Mouse (Mus musculus) left cerebral cortex, adult 18-20 months (tissue): ENCODE measurements around the gene S100a8. TPM values are rescaled to one million over a fixed set of nuclear protein-coding genes. Genes with fewer than 3 reads are reported as not detected.

ENCODE experiments used
- DNase-seq, 2 experiments: peaks; one replicate each; pipeline ENCODE4 v3.0.0; 2021 to 2022; ENCODE audit warnings: low spot score in 2 of 2, mixed read lengths in 1 of 2
- long read RNA-seq, 2 experiments: library from polyadenylated mRNA; stranded (forward); transcript quantifications; one replicate each; pipeline ENCODE4 v2.0.0; 2021
- total RNA-seq, 2 experiments: library from RNA; stranded (reverse); gene quantifications; 2 replicates each; pipeline ENCODE4 v1.2.3; 2021

The S100a8 gene
- total RNA-seq: 1 to 10 TPM in 1 of 2 experiments, not detected in 1; 2.6 TPM
- long read RNA-seq, experiment 1: 0 reads
- long read RNA-seq, experiment 2: 0 reads

DNA sequence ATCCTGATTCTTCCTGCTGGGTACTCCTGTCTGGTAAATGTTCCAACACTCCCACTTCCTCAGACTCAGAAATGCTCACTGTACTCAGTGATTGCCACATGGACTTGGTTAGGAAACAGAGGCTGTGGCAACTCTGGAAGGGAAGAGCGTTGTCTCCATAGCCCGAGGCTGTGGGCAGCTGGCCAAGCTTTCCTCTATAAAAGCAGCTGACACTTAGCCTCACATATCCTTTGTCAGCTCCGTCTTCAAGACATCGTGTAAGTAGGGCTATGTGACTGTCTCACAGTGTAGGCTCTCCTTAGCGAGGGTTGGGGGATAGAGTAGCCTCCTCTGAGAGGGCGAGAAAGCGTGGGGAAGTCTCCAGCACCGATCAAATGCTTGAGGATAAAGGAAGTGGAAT lies at the start of gene S100a8:
S100a8 (plus strand) TSS at position 133 of the 400 bp plus-strand sequence.
- no peak for DNase-seq

DNA sequence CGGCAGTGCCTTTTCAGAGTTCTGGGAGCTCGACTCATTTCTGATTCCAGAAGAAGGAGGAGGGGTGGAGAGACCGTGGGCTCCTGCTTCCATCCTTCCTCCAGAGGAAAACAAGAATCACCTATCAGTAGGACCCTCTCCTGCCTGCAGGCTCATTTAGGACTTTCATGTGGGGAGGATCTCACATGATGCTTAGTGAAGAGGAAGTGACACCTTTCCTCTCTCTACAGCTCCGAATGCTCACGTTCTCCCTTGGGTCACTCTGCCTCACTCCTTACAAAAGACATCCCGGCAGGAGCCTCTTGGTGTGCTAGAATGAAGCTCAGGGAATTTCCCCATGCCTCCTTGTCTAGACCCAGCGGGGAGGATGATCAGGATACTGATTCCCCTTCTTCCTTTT lies 47.2 kb upstream of the S100a8 start:
- no peak for DNase-seq

DNA sequence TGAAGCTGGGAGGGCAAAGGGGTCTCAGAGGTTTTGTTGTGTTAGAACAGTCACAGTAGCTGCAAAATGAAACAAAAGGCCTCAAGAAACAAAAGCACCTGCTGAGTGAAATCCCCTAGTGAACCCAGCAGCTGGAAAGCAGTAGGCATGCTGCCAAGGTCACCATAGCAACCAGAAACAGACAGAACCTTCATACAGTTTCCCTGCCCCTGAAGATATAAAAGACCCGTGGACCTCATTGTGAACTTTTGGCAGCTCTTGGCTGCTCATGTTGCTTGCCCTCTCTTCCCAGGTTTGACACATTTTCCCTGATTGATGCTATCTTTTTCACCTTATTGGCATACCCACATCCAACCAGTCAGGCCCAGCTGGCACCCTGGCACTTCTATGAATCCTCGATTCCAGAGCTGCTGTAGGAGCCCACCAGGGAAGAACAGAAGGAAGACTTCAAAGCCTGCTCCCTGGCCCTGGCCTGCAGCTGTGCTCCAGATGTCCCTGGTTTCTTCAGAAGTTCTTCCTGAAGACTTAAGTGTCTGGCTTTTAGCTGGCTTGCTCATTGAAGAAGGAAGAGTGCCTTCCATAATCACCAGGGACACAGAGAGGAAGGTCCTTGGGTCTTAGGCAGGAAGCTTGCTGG lies 45.2 kb upstream of the S100a8 start:
- DNase-seq: no peak

DNA sequence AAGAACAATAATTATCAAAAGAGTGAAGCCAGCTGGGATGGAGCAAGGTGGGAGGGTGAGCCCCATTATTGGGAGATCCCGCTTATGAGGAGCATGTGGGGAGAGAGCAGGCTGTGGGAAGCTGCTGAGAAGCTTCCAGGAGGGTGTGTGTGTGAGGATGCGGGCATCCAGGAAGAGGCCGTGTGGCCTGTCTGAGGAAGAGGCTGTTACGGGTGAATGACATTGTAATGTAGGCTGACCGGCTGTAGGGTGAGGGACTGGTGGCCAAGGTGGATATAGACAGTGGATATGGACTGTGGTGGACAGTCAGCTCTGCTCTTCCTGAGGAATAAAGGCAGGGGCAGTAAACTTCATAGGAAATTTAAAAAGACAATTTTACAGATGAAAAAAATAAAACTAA lies 43.3 kb upstream of the S100a8 start:
- no peak for DNase-seq

DNA sequence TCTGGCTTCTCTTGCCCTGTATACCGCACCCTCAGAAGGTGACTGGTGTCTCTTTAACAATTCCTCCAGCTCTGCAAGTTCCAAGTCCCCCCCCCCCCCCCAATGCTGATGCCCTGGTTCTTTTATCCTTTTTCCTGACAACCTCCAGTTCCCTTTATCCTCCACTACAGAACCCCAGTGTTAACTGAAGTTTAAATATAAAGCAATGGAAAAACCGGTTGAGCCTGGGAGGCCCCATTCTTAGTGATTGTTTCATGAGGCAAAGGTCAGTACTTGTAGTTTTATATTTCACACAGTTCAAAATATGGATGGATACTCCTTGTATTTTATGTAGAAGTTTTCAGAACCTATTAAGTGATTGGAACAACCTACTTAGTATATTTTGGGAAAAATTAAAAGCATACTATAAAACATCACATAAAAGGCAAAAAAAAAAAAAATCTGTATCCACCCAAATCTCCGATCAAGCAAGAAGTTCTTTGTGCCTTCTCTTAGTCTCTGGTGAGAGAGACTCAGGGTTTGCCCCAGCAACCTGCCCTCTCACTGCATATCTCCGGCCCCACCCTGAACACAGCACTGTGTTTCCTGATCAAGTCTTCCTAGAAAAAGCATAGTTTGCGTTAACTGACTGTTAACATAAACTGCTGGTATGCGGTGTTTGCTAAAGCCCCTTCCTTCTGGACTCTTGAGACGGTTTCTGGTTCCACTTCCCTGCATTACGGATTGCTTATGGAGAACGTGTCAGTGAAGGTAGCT lies 42.3 kb upstream of the S100a8 start:
- DNase-seq: no peak

DNA sequence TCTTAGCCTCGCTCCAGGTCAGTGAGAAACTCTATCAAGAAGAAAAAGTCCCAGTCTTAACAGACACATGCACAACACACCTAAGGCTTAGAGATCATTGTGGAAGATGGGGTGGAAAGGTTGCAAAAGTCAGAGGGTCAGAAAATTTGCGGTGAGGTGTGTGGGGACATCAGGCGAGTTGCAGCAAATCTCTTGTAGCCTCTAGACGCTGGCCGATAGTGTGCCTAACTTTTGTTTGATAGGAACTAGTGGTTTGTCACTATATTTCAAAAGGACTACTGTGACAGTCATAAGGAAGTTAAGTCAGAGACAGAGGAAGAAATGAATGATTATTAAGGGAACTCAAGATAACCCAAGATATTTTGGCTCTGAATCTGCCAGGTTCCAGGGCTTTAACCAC lies 41.4 kb upstream of the S100a8 start:
- no peak for DNase-seq

DNA sequence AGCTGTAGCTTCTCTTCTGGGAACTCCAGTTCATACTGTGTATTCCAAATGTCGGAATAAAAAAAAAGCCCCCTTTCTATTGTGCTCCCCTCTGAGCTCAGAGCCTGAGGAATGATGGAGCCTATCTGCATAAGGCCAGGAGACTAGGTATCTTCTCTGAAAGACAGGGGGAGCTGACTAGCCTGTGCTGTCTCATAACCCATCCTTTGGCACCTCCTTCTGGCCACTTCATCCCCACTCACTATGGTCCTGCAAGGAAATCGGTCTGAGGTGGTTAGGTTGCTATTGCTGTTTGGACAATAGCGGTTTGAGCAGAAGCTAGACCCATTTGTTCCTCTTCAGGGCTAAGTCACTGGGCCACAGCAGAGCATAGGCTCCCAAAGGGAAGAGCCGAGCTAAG lies 41.0 kb upstream of the S100a8 start:
- DNase-seq: no peak

DNA sequence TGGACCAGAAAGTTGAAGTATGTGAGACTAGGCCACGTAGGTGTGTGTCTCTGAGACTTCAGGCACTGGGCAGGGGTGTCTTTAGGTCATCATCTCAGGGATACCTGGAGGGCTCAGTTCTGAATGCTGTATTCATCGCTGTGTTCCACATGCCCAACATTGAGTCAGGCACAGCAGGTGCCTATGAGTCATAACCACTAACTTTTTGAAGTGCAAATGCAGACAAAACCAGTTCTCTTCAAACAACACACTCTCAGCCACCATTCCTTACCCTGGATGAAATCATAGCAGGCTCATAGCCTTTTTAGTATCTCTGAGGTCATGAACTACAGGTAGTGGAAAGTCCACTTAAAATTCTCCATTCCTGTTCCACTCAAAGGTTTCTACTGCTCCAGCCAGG lies 39.5 kb upstream of the S100a8 start:
- no peak for DNase-seq

DNA sequence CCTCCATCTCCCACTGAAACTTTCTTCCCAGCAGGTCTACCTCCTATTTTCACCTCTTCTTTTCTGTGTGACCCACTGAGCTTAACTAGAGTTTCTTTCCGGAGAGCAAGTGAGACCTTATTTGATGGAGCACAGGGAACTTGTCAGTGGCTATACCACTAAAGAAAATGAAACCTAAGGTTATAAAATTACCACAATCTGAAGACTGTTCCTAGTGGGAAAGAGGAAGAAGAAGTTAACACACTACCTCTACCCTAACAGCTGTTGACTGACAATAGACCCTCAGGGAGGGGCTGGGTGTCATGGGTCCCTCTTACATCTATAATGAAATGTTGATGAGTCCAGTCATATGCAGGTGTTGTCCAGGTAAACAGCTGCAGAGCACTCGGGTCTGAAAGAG lies 36.8 kb upstream of the S100a8 start:
- no peak for DNase-seq

DNA sequence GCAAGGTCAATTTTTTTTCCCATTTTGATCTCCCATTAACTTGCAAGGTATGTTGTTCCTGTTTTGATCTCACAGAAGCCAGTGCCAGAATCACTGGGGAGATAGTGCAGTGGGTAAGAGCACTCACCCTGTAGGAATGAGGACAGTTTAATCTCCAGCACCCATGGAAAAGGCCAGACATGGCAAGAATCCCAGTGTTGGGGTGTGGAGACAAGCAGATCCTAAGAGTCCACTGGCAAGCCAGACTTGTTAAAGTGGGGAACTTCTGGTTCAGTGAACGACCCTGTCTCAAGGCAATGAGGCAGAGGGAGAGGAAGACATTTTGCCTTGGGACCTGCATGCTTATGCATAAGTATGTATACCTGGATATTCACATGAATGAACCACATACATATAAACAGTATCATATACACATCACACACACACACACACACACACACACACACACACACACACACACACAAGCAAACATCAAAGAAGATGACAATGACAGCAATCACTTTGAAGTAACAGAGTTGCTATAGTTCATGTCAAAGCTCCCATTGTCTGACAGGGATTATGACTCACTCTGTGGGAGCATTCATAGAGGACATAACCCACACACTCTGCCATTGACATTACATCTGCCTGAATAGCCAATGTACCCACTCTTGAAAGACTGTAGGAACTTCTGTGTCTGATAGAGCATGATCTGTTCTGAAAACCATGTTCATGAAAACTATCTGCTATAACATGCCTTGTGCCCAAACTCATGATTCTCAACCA lies 30.1 kb upstream of the S100a8 start:
- no peak for DNase-seq

DNA sequence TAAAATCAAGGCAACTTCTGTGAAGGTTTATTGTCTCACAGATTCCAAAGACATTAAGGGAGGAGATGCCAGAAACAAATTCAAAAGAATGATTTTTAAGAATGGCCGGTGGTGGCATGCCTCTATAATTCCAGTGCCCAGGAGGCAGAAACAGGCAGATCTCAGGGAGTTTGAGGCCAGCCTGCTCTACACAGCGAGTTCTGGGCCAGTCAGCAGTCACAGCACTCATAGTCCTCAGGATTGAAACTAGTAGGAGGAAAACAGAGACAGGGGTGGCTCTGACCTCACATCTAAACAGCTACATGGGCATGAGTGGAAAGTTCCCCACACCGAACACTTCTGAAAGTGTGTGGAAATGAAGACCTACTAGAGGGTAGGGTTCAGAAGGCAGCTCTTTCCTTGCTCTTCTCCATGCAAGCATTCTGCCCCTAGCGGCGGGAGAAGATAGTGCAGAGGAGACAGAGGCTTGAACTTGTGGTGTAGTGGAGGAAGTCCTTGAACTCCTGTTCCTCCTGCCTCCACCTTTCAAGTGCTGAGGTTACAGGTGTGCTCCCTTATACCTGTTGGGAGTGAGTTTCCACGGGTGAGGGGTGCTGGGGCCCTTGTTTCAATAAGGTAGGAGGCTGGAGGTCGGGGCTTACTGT lies 29.1 kb upstream of the S100a8 start:
- DNase-seq: no peak

DNA sequence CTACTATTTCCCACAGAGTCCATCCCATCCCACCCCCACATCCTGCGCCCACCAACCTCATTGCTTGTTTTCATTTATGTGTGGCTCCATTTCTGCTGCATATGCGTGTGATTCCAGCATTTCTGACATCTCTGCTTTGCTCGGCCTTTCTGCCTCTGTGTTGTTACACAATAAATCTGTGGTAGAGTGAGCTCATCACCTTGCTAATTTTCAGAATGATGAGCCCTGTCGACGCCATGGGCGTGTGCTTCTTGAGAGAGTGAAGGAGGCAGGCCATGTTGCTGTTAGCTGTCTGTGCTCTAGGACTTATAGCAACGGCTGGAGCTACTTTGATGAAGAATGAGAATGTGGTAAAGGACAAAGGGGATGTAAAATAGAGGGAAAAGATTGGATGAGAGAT lies 27.8 kb upstream of the S100a8 start:
- DNase-seq: no peak

DNA sequence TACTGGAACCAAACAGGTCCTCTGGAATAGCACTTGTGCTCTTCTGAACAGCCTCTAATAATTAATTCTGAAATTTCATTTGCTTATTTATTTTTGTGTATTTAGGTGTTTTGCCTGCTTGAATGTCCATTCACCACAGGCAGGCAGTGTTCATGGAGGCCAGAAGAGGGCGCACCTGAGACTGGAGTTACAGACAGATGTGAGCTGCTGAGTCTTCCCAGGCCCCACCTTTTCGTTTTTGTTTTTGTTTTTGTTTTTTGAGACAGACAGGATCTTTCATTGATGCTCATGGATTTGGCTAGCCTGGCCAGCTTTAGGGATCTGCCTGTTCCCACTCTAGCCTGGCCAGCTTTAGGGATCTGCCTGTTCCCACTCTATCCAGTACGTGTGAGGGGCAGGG lies 24.6 kb upstream of the S100a8 start:
- DNase-seq: peak; percentile 40 to 59

DNA sequence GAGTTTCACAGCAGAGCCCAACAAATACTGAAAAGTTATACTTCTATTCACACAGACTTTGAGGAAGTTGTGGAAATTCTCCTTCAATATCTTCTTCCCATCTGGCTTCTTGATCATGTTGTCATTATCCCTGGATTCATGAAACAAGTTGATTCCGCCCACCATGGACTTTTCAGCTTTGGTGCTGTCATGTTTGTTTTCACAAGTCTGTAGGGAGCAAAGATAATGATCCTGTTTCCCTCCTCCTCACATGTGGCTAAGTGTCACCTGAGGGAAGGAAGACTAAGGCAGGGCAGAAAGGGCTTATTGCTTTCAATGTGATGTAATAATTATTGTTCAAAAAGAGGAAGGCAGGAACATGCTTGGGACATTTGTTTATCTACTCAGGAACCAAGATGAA lies 21.5 kb upstream of the S100a8 start:
- DNase-seq: no peak

DNA sequence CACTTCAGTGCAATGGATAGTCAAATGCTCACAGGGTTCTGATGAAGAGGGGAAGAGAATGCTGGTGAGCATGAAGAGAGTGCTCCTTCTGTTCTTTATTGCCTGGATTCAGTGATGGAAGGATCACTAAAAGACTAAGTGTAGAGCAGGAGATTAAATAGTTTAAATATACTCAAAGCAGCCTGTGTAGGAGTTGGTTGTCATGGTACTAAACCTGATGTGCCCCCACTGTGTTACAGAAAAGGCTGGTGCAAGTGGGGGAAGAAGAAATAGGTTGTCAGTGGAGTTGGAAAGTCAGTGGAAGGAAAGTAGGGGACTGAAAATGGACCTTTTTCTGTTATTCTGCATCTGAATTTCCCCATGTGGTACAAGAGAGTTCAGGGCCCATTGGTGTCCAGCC lies 19.8 kb upstream of the S100a8 start:
- DNase-seq: peak in 1 of 2 experiments; percentile 11

DNA sequence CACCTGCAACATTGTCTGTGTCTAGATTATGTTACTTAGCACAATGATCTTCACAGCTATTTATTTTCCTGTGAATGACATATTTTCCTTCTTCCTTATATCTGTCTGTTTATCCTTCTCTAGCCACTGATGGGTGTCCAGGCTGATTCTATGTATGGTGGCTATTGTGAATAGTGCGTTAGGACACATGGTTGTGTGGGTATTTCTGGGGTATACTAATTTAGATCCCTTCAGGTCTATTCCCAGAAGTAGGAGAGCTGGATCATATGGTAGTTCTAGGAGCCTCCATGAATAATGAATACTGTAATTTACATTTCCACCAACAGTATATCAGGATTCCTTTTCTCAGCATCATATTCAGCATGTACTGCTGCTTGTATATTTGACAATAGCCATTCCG lies 18.9 kb upstream of the S100a8 start:
- no peak for DNase-seq

DNA sequence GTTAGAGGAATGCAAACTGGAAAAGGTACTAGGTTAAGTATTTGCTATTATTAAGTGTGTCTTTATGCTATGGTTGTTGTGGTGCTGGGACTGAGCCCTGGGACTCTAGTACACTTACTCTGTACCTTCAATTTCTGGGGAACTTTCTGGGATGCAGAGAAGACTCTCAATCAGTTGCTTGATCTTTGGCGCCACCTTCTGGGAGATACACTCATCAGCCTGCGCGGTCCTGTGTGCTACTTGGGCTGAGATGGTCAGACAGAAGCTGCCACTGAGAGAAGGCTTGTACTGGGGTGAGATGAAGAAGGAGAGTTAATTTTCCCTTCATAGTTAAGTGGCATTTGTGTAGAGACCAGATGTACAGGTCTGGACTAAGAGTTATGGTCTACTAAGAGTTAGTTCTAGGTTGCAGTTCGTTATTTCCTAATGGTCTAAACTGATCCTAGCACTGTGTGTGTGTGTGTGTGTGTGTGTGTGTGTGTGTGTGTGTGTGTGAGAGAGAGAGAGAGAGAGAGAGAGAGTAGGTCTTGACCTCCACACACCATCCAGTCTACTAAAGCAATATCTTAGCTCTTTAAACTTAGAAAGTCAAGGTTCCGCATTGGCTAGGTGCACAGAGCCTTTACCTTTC lies 15.8 kb upstream of the S100a8 start:
- peak; percentile 87 to 91 for DNase-seq

DNA sequence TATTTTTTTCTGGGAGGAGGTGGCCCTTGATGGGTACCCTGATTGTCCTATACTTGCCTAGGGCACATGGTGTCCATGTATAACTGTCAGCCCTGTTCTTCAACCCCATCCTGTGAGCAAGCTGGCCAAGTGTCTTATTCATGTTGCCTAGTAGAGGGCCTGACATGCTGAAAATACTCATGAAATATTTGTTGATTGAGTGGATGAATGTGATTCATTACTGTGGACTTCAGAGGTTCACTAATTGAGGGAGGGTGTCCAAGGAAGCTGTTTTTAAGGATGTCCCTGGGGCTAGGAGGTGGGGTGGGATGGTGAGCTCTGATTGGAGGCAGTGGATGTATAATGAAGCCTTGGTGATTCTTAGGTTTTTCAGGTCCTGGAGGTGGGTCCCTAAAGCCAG lies 15.1 kb upstream of the S100a8 start, which contains the start of gene S100a7a:
S100a7a (plus strand) TSS at position 301 of the 400 bp plus-strand sequence.
- DNase-seq: no peak

DNA sequence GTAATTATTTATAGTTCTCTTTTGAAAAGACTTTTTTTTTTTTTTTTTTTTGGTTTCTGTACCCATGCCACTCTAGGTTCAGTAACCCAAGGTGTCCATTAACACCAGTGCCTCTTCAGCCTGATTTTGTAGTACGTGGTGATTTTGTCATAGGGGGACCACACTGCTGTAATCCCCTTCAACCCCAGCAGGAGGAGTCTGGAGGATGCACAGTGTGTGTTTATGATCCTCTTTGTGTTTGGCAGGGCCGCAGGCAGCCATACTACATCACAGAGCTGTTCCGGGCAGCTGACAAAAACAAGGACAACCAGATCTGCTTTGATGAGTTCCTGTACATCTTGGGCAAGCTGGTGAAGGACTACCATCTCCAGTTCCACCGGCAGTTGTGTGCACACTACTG lies 11.4 kb upstream of the S100a8 start:
- no peak for DNase-seq

DNA sequence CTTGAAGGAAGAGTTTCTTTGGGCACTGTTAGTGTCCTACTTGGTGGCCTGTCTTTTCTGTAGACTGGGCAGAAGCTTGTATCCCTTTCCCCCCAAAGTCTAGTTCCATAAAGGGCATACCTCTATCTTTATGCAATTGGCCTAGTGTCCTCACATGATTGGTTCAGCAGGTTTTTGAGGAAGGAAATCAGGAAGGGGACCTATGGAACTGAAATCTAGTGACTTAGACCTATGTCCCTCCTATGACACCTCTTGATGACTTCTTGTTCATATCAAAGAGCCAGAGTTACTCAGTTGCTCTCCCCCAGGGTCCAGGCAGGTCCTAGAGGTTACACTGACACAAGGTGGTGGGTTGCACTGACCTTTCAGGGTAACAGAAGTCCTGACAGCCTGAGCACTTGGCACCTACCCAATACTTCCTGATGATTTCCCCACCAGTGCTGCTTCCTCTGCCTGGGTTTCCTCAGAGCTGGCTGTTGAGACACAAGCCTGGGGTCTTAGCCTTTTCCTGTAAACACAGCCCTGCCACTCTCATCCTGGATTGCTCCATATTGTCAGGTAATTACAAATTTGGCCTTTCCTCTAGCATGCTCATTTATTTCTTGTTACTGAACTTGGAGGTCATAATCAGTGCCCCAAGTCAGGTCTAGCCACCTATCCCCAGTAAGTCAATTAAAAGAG lies 9.3 kb upstream of the S100a8 start:
- DNase-seq: no peak

DNA sequence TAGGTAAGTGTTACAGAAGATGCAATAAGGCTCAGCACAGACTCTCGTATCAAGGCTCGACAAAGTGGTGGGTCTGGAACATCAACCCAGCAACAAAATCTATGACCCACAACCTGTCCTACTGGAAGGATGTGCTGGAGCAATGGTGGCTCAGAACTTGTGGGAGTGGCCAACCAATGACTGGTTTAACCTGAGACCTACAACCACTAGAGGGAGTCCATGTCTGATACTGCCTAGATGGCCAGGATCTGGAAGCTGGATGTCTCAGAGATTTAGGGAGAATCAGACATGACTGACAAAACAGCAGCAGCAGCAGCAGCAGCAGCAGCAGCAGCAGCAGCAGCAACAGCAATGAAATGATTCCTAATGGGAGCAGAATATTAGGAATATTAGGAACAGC lies 4.6 kb upstream of the S100a8 start:
- no peak for DNase-seq
